Mouse (Mus musculus) monocyte, adult 5-6 weeks (primary cell): ENCODE data around the gene Ubxn11. TPM values are rescaled to one million over a fixed set of nuclear protein-coding genes. Genes with fewer than 3 reads are reported as not detected.

ENCODE experiments used
- ATAC-seq: fragments of 153-309, 156-312 bp; replicated peaks from 2 replicates; pipeline ENCODE4 v1.8.0; 2017; ENCODE audit warnings: mild to moderate bottlenecking; ENCODE audit not compliant: low TSS enrichment, insufficient number of reproducible peaks, severe bottlenecking, poor library complexity, low FRiP score
- total RNA-seq: library from RNA; stranded (forward); fragments of 200-1000, 200-491, 200-594 nt; gene quantifications from 3 replicates; pipeline ENCODE4 v1.2.3, GENCODE M21; 2017

The Ubxn11 gene
- total RNA-seq, 1 experiment from 2014 or later = 8.5 TPM

- ATAC-seq = peak; percentile 87
Observed at GRCm38 (mm10) chr4:134087412-134087811, 15.0 kb upstream of the Ubxn11 start.

- no peak for ATAC-seq
Observed at GRCm38 (mm10) chr4:134089029-134089428, 13.3 kb upstream of the Ubxn11 start.

- ATAC-seq = no peak
Observed at GRCm38 (mm10) chr4:134090521-134091224, 11.7 kb upstream of the Ubxn11 start.

GRCm38 (mm10) chr4:134091225-134091529 lies 11.2 kb upstream of the Ubxn11 start:
- ATAC-seq = no peak

- ATAC-seq = no peak
Observed at GRCm38 (mm10) chr4:134092382-134093288, 9.7 kb upstream of the Ubxn11 start.

GRCm38 (mm10) chr4:134094004-134094564 lies 8.3 kb upstream of the Ubxn11 start:
- no peak for ATAC-seq

- peak; percentile 41 for ATAC-seq
Observed at GRCm38 (mm10) chr4:134094923-134095547, 7.3 kb upstream of the Ubxn11 start, which contains the start of gene Cd52. TSS of gene Cd52 (minus strand) at chr4:134095082.

GRCm38 (mm10) chr4:134096120-134096519 lies 6.2 kb upstream of the Ubxn11 start:
- ATAC-seq = no peak

GRCm38 (mm10) chr4:134097015-134097608 lies 5.3 kb upstream of the Ubxn11 start:
- ATAC-seq = peak; percentile 73

- ATAC-seq = peak; percentile 66
Observed at GRCm38 (mm10) chr4:134098628-134099027, 3.7 kb upstream of the Ubxn11 start.

- ATAC-seq = no peak
Observed at GRCm38 (mm10) chr4:134100245-134100644, 2.1 kb upstream of the Ubxn11 start.

- ATAC-seq = no peak
Observed at GRCm38 (mm10) chr4:134102742-134103119, 361 bp downstream of the Ubxn11 start.

GRCm38 (mm10) chr4:134106105-134106504 lies 3.7 kb downstream of the Ubxn11 start:
- no peak for ATAC-seq

- no peak for ATAC-seq
Observed at GRCm38 (mm10) chr4:134107730-134108129, 5.4 kb downstream of the Ubxn11 start.

GRCm38 (mm10) chr4:134108196-134108595 lies 5.8 kb downstream of the Ubxn11 start:
- ATAC-seq = no peak

GRCm38 (mm10) chr4:134110653-134111052 lies 8.3 kb downstream of the Ubxn11 start:
- ATAC-seq = no peak

GRCm38 (mm10) chr4:134112403-134112802 lies 10.0 kb downstream of the Ubxn11 start:
- no peak for ATAC-seq

GRCm38 (mm10) chr4:134113356-134113994 lies 11.1 kb downstream of the Ubxn11 start:
- no peak for ATAC-seq
